Mouse (Mus musculus) forebrain, embryonic 16.5 days (tissue): ENCODE measurements around the gene 1700088E04Rik. TPM values are rescaled to one million over a fixed set of nuclear protein-coding genes. Genes with fewer than 3 reads are reported as not detected.

Experiments used
- polyA plus RNA-seq: library from polyadenylated mRNA; unstranded; fragments of >200 nt; fragmentation: Nextera tagmentation; extraction: Ambion mirVana; gene quantifications from 2 replicates; pipeline ENCODE4 v1.2.1, GENCODE M21; 2015

Gene 1700088E04Rik
- polyA plus RNA-seq, 1 experiment from 2014 or later, result 13.1 TPM

Other genes with a start within 250 kb of the 1700088E04Rik start
- gene Gm49510, start 241.6 kb downstream of the 1700088E04Rik start, polyA plus RNA-seq, result 0.19 and 0.30 TPM in 2 replicates
- gene Sh3bp1, start 241.5 kb downstream of the 1700088E04Rik start, polyA plus RNA-seq, result 4.9 and 6.0 TPM in 2 replicates
- gene Pdxp, start 227.3 kb downstream of the 1700088E04Rik start, polyA plus RNA-seq, result 96.4 and 102 TPM in 2 replicates
- 51.9 and 95.5 TPM in 2 replicates for gene Lgals1, start 214.5 kb downstream of the 1700088E04Rik start, polyA plus RNA-seq
- 60.4 and 64.2 TPM in 2 replicates for gene Nol12, start 206.3 kb downstream of the 1700088E04Rik start, polyA plus RNA-seq
- gene Triobp, start 193.5 kb downstream of the 1700088E04Rik start, polyA plus RNA-seq, result 42.7 and 49.7 TPM in 2 replicates
- 403 and 441 TPM in 2 replicates for gene H1f0, start 112.8 kb downstream of the 1700088E04Rik start, polyA plus RNA-seq
- gene Galr3, start 99.4 kb downstream of the 1700088E04Rik start, polyA plus RNA-seq, result not detected in 2 replicates
- gene Ankrd54, start 78.4 kb downstream of the 1700088E04Rik start, polyA plus RNA-seq, result 54.9 and 58.1 TPM in 2 replicates
- gene Eif3l, start 66.1 kb downstream of the 1700088E04Rik start, polyA plus RNA-seq, result 188 and 205 TPM in 2 replicates
- 8.2 and 10.0 TPM in 2 replicates for gene Micall1, start 32.4 kb downstream of the 1700088E04Rik start, polyA plus RNA-seq
- 253 and 256 TPM in 2 replicates for gene Polr2f, start 244 bp downstream of the 1700088E04Rik start, polyA plus RNA-seq
- 2.0 and 2.2 TPM in 2 replicates for gene Sox10, start 24.0 kb upstream of the 1700088E04Rik start, polyA plus RNA-seq
- gene Pick1, start 87.9 kb upstream of the 1700088E04Rik start, polyA plus RNA-seq, result 76.3 and 102 TPM in 2 replicates
- gene Gm49486, start 88.1 kb upstream of the 1700088E04Rik start, polyA plus RNA-seq, result 0.82 and 0.94 TPM in 2 replicates
- gene Slc16a8, start 113.5 kb upstream of the 1700088E04Rik start, polyA plus RNA-seq, result 0.41 and 0.62 TPM in 2 replicates
- 2.0 and 3.0 TPM in 2 replicates for gene Baiap2l2, start 144.3 kb upstream of the 1700088E04Rik start, polyA plus RNA-seq
- gene Pla2g6, start 187.1 kb upstream of the 1700088E04Rik start, polyA plus RNA-seq, result 26.4 and 31.0 TPM in 2 replicates
- gene Maff, start 205.4 kb upstream of the 1700088E04Rik start, polyA plus RNA-seq, result 0.97 and 1.1 TPM in 2 replicates